Mouse (Mus musculus) thymus, postnatal 10 days (tissue): ENCODE measurements at regions not wholly inside any gene's neighbourhood (a gene's known extent, or its start where the extent isn't known, plus 50 kb on each side); places are given as distances from the start of the nearest gene placed in this dataset.
A peak's percentile ranks its signal among the peaks of the same experiment; 100 is the strongest.

Source experiments
- DNase-seq, 2 experiments: peaks; one replicate each; pipeline ENCODE4 v3.0.0; 2021; ENCODE audit warnings: low spot score in 2 of 2

GRCm38 (mm10) chr2:168842261-168842740 is 74.6 kb upstream of the Sall4 start:
- DNase-seq: peak; percentile 19 to 44

- no peak for DNase-seq
These were observed 73.9 kb upstream of the Sall4 start for GRCm38 (mm10) chr2:168841713-168842045.

- DNase-seq: no peak
These were observed 73.3 kb upstream of the Sall4 start for GRCm38 (mm10) chr2:168840853-168841712.

GRCm38 (mm10) chr2:168839811-168840655 is 72.3 kb upstream of the Sall4 start:
- DNase-seq: peak; percentile 18 to 22

GRCm38 (mm10) chr2:168839221-168839620 is 71.5 kb upstream of the Sall4 start:
- DNase-seq: no peak

- DNase-seq: no peak
These were observed 70.9 kb upstream of the Sall4 start for GRCm38 (mm10) chr2:168838681-168839080.

GRCm38 (mm10) chr2:168837951-168838570 is 70.3 kb upstream of the Sall4 start:
- no peak for DNase-seq

GRCm38 (mm10) chr2:168834771-168835170 is 67.0 kb upstream of the Sall4 start:
- no peak for DNase-seq

GRCm38 (mm10) chr2:168831740-168832139 is 64.0 kb upstream of the Sall4 start:
- no peak for DNase-seq

GRCm38 (mm10) chr2:168820648-168821047 is 52.9 kb upstream of the Sall4 start:
- DNase-seq: no peak
